Mouse (Mus musculus): ENCODE data around the gene Hoga1. TPM values are rescaled to one million over a fixed set of nuclear protein-coding genes. Genes with fewer than 3 reads are reported as not detected.
"Not testable (repeated sequence)": the region's sequence is repeated elsewhere in the genome, so short reads cannot be mapped to it uniquely, and the experiment has no call there.

Hoga1 gene
- total RNA-seq, 2 experiments from 2014 or later: 2.1 to 2.3 TPM

- DNase-seq: no peak
These were observed 23.8 kb downstream of the Hoga1 start for GRCm38 (mm10) chr19:42069241-42069525.

- no peak for DNase-seq
These were observed 25.8 kb downstream of the Hoga1 start for GRCm38 (mm10) chr19:42071221-42071620.

- DNase-seq: no peak
These were observed 26.6 kb downstream of the Hoga1 start for GRCm38 (mm10) chr19:42071886-42072608.

DNA sequence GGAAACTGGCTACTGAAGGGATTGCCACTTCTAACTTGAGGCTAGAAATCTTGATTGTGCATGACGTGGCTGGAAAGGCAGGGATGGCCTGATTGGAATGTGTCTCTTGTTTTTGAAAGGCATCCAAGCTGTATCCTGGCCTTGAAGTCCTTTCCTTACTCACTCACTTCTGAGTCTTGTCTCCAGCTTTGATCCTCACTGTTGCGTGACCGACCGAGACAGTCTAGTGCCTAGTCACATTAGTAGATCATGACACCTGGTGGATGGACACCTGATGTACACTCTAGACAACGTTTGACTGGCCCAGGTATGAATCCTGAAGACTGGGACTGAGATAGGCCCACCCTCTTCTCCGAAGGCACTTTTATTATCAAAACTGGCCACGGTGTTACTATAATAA lies 27.4 kb downstream of the Hoga1 start:
- DNase-seq: no peak

DNA sequence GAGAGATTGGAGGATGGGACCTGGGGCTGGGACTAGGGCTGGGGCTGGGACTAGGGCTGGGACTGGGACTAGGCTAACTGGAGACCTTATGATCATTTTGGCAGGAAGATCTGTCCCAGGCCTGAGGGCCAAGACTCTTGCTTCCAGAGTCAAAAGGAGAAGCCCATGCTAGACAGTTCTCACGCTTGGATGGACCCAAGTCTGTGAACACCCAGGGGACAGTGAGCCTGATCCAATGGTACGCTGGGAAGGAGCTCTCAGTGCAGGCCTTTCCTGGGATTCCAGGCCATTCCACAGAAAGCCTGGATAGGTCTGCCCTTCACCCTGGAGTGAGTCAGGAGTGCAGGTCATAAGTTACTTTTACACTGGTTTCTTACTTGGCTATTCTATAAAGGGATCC lies 29.6 kb downstream of the Hoga1 start:
- peak; percentile 45 for DNase-seq

DNA sequence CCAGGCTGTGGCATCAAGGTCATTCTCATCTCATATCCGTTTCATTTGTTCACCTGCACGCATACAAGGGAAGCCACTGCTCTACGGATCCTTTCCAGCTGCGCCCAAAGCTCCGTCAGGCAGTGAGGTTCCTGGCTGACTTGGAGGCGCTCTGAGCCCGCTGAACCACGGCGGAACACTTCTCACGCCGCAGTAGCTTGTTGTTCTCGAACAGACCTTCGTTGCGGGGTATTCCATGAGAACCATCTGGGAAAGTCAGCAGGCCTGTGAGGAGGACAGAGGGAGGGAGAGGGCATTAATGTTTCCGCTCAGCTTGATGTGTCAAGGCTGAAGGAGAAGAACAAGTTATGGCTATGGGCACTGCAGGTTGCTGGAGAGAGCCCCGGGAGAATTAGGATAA lies 30.6 kb downstream of the Hoga1 start:
- no peak for DNase-seq

- no peak for DNase-seq
These were observed 33.2 kb downstream of the Hoga1 start for GRCm38 (mm10) chr19:42078566-42078965.

- no peak for DNase-seq
These were observed 33.6 kb downstream of the Hoga1 start for GRCm38 (mm10) chr19:42079006-42079405.

DNA sequence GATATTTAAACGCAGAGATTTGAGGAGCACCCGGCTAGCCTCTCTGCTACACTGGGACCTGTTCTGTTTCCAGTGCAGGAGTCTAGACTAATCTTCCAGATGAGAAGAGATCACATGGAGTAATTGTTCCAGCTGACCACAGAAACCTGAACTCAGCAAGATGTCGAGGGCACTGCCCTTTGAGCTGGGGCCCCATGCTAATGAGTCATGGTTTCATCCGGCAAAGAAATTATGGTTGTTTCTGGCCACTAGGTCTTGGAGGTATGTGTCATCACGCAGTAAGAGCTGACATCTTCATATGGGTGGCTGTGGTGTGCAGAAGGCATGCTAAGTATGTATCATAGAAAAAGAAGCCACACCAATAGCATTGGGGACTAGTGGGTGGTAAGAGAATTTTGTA lies 34.5 kb downstream of the Hoga1 start:
- DNase-seq: no peak

GRCm38 (mm10) chr19:42080469-42080868 lies 35.1 kb downstream of the Hoga1 start:
- DNase-seq: no peak

DNA sequence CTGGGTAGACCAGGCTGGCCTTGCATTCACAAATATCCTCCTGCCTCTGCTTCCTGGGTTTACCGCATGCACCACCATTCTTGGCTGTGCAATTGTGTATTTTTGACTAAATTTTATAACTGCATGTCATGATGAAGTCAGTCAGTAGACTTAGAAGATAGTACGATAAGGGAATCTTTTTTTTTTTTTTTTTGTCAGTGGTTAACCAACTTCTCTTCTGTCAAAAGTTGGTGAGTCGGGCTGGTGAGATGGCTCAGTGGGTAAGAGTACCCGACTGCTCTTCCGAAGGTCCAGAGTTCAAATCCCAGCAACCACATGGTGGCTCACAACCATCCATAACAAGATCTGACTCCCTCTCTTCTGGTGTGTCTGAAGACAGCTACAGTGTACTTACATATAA lies 36.2 kb downstream of the Hoga1 start:
- not testable (repeated sequence) for DNase-seq

- DNase-seq: no peak
These were observed 40.3 kb downstream of the Hoga1 start for GRCm38 (mm10) chr19:42085690-42086089.

GRCm38 (mm10) chr19:42086166-42086565 lies 40.8 kb downstream of the Hoga1 start, which contains the start of gene Morn4:
TSS of gene Morn4 (minus strand) at chr19:42086357.
- peak; percentile 65 for DNase-seq

GRCm38 (mm10) chr19:42089103-42089747 lies 43.8 kb downstream of the Hoga1 start:
- peak; percentile 54 for DNase-seq

GRCm38 (mm10) chr19:42089748-42090595 lies 44.6 kb downstream of the Hoga1 start, which contains the start of gene Pi4k2a:
TSS of gene Pi4k2a (plus strand) at chr19:42090470.
- peak; percentile 99 for DNase-seq

DNA sequence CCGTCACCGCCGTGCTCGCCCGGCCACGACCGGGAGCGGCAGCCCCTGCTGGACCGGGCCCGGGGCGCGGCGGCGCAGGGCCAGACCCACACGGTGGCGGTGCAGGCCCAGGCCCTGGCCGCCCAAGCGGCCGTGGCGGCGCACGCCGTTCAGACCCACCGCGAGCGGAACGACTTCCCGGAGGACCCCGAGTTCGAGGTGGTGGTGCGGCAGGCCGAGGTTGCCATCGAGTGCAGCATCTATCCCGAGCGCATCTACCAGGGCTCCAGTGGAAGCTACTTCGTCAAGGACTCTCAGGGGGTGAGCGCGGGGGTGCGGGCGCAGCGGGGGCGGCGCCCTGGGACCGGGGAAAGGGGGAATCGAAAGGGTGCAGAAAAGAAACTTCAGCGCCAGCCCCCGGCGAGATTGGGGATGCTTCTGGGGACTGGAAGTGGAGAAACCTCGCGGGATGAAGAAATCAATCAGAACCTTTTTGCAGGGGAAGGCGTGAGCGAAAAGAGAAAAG lies 45.3 kb downstream of the Hoga1 start:
- no peak for DNase-seq

- DNase-seq: no peak
These were observed 54.0 kb downstream of the Hoga1 start for GRCm38 (mm10) chr19:42099406-42099805.

- no peak for DNase-seq
These were observed 59.3 kb downstream of the Hoga1 start for GRCm38 (mm10) chr19:42104681-42105080.

DNA sequence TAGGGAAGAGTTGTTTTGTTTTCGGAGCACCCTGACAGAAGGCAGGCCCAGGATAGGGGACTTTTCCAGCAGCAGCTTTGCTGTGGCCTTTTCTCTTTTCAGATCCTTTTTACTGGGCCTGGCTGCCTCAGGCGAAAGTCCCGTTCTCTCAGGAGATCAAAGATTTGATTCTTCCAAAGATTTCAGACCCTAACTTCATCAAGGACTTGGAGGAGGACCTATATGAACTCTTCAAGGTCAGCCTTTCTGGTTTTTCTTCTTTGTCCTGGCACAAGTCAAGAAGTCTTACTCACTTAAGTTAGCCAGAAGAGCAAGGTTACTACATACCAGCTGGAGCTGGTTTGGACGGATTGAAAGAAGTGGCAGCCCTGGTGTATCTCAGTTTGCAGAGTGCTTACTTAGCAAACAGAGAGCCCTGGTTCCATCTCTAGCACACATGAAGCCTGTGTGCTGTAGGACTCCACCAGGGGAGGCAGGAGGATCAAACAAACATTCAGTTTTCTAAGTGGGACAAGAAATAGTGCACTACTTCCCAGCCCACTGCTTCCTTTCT lies 70.4 kb downstream of the Hoga1 start:
- DNase-seq: no peak

GRCm38 (mm10) chr19:42118142-42118541 lies 72.7 kb downstream of the Hoga1 start:
- DNase-seq: no peak

DNA sequence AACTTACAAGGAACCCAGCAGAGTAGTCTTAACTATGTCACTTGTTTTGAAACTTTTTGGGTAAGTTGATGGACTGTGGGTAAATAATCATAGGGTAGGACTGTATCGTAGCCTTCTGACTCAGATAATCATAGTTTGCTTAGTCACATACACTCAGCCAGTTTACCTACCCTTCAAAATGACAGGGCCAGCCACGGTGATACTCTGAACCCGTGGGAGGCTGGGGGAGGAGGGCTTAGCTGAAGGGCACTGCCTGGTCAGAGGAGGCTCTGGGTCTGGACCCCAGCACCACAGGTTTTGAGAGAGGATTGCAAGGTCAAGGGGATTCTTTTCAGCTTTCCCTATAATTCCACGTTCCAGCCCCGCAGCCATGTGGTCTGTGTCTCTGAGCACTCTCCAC lies 73.2 kb downstream of the Hoga1 start:
- no peak for DNase-seq

GRCm38 (mm10) chr19:42120451-42120850 lies 75.0 kb downstream of the Hoga1 start:
- no peak for DNase-seq

Data from gastrocnemius, postnatal 25 days (tissue).